Mouse (Mus musculus) stomach, embryonic 14.5 days (tissue): ENCODE measurements around the gene Mthfd1. TPM values are rescaled to one million over a fixed set of nuclear protein-coding genes. Genes with fewer than 3 reads are reported as not detected.

Experiments
- polyA plus RNA-seq: library from polyadenylated mRNA; unstranded; fragments of >200 nt; fragmentation: Nextera tagmentation; extraction: Ambion mirVana; gene quantifications from 2 replicates; pipeline ENCODE4 v1.2.1, GENCODE M21; 2014

The Mthfd1 gene
- polyA plus RNA-seq, 1 experiment from 2014 or later: 76.7 TPM

Other genes with a start within 250 kb of the Mthfd1 start
- 0.19 TPM in 1 of 2 replicates, not detected in the other for gene Esr2, start 78.0 kb upstream of the Mthfd1 start, polyA plus RNA-seq
- not detected in 2 replicates for gene Tex21, start 8.6 kb upstream of the Mthfd1 start, polyA plus RNA-seq
- gene Akap5, start 69.6 kb downstream of the Mthfd1 start, polyA plus RNA-seq: 7.2 and 7.5 TPM in 2 replicates
- gene Zbtb25, start 114.3 kb downstream of the Mthfd1 start, polyA plus RNA-seq: 17.5 and 18.9 TPM in 2 replicates
- 11.8 and 12.1 TPM in 2 replicates for gene Zbtb1, start 115.0 kb downstream of the Mthfd1 start, polyA plus RNA-seq
- gene Hspa2, start 148.9 kb downstream of the Mthfd1 start, polyA plus RNA-seq: 9.5 and 9.9 TPM in 2 replicates
- gene Ppp1r36, start 162.2 kb downstream of the Mthfd1 start, polyA plus RNA-seq: 3.2 and 4.0 TPM in 2 replicates